Mouse (Mus musculus) C2C12 (cell line): Measurements from ENCODE around the gene Krcc1. TPM values are rescaled to one million over a fixed set of nuclear protein-coding genes. Genes with fewer than 3 reads are reported as not detected.

Source experiments
- H3K27me3 ChIP-seq: one replicate; pipeline ENCODE4 v1.6.1; 2011; ENCODE audit not compliant: control insufficient read depth, insufficient read depth, insufficient read length
- H3K36me3 ChIP-seq: one replicate; pipeline ENCODE4 v1.6.1; 2011; ENCODE audit not compliant: control insufficient read depth, insufficient read depth
- H3K4me3 ChIP-seq: one replicate; pipeline ENCODE4 v1.5.1; 2011; ENCODE audit warnings: mild to moderate bottlenecking, control low read depth; ENCODE audit not compliant: poor library complexity, insufficient read depth, severe bottlenecking
- H3K79me2 ChIP-seq: one replicate; pipeline ENCODE4 v1.6.1; 2011; ENCODE audit not compliant: control insufficient read depth, insufficient read depth
- H3K79me3 ChIP-seq: one replicate; pipeline ENCODE4 v1.6.1; 2011; ENCODE audit warnings: low read depth, control low read depth
- H3ac ChIP-seq: one replicate; pipeline ENCODE3; 2011; ENCODE audit warnings: low read depth; ENCODE audit not compliant: control insufficient read depth, insufficient read length
- CEBPB ChIP-seq: IDR thresholded peaks from one replicate; pipeline ENCODE4 v1.6.1; 2011; ENCODE audit warnings: low read depth, mild to moderate bottlenecking, control low read depth, moderate library complexity
- CTCF ChIP-seq: IDR thresholded peaks from one replicate; pipeline ENCODE4 v1.5.1; 2011; ENCODE audit not compliant: control insufficient read depth, insufficient read depth, insufficient read length
- FOSL1 ChIP-seq: IDR thresholded peaks from one replicate; pipeline ENCODE4 v1.8.0; 2011; ENCODE audit warnings: mild to moderate bottlenecking, low read length; ENCODE audit not compliant: poor library complexity, insufficient read depth, severe bottlenecking
- MAX ChIP-seq: IDR thresholded peaks from one replicate; pipeline ENCODE4 v1.6.1; 2011; ENCODE audit warnings: mild to moderate bottlenecking, control low read depth
- MYOD1 ChIP-seq: IDR thresholded peaks from one replicate; pipeline ENCODE4 v1.6.1; 2011; ENCODE audit warnings: low read depth; ENCODE audit not compliant: control insufficient read depth, insufficient read length
- MYOG ChIP-seq: IDR thresholded peaks from one replicate; pipeline ENCODE4 v1.6.1; 2011; ENCODE audit not compliant: control insufficient read depth, insufficient read length; ENCODE audit errors: extremely low read depth
- USF1 ChIP-seq: IDR thresholded peaks from one replicate; pipeline ENCODE4 v1.6.1; 2011; ENCODE audit warnings: low read depth, mild to moderate bottlenecking, control low read depth, moderate library complexity
- polyA plus RNA-seq: library from polyadenylated mRNA; unstranded; fragments of >200 nt; fragmentation: generic; extraction: Trizol; gene quantifications from one replicate; pipeline ENCODE4 v1.2.1, GENCODE M21; 2012; ENCODE audit warnings: missing spikeins

Gene Krcc1
- polyA plus RNA-seq, 1 experiment: 11.5 TPM

GRCm38 (mm10) chr6:71302097-71302731 lies 30.7 kb downstream of the Krcc1 start:
- no peak for TF ChIP-seq USF1
- TF ChIP-seq CTCF: no peak
- TF ChIP-seq FOSL1: no peak
- no peak for TF ChIP-seq MYOG
- TF ChIP-seq MAX: no peak
- TF ChIP-seq CEBPB: no peak
- TF ChIP-seq MYOD1: no peak
- Histone ChIP-seq H3K36me3 (no peaks in the 10 kb centered on the region), H3K79me3 (no peaks in the 10 kb centered on the region), H3K4me3 (no peak overlapping the region), H3ac (no peak overlapping the region), H3K27me3 (peaks cover 23% of the 10 kb centered on the region), H3K79me2 (no peaks in the 10 kb centered on the region)

GRCm38 (mm10) chr6:71307486-71307885 lies 36.0 kb downstream of the Krcc1 start:
- H3K79me3 ChIP-seq: no peaks in the 10 kb centered on the region
- peaks cover 12% of the 10 kb centered on the region for H3K27me3 ChIP-seq
- TF ChIP-seq MYOG (no peak), USF1 (no peak), CTCF (no peak), FOSL1 (no peak), MYOD1 (no peak), CEBPB (no peak), MAX (no peak)
- no peaks in the 10 kb centered on the region for H3K36me3 ChIP-seq
- H3K4me3 ChIP-seq: no peak overlapping the region
- no peaks in the 10 kb centered on the region for H3K79me2 ChIP-seq
- H3ac ChIP-seq: no peak overlapping the region

DNA sequence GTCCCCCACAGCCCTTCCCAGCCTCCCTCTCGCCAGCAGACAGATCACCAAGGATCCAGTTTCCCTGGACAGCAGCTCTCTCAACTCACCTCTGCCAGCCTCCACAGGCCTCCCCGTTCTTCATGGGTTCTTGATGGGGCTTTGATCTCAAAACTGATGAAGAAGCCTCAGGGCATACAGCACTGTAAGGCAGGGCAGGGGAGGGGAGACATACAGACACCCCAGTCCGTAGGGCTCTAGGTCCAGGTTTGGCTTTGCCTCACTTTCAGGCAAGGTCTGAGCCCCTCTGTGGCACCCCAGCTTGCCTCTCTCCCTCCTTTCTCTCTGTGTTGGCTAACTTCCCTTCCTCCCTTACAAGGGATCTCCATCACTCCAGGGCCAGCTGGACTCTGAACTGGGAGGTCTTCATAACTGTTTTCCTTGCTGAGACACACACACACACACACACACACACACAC lies 50.4 kb downstream of the Krcc1 start, which contains the start of gene Smyd1:
Gene Smyd1 (minus strand): TSS at position 408 of the 458 bp plus-strand sequence.
- Histone ChIP-seq H3ac (no peak within 1 kb of the TSS), H3K79me2 (no peaks in the 10 kb centered on the region), H3K27me3 (no peaks in the 10 kb centered on the region), H3K36me3 (no peaks in the 10 kb centered on the region), H3K79me3 (no peaks in the 10 kb centered on the region), H3K4me3 (no peak within 1 kb of the TSS)
- TF ChIP-seq MAX (no peak), FOSL1 (no peak)

- Histone ChIP-seq H3K36me3 (no peaks in the 10 kb centered on the region), H3K79me2 (no peaks in the 10 kb centered on the region), H3K79me3 (no peaks in the 10 kb centered on the region), H3K4me3 (no peak within 1 kb of the TSS), H3ac (no peak within 1 kb of the TSS), H3K27me3 (no peaks in the 10 kb centered on the region)
- TF ChIP-seq MYOD1 (no peak), MAX (no peak), CEBPB (no peak), FOSL1 (no peak), USF1 (no peak)
Measured at GRCm38 (mm10) chr6:71322491-71322921, 51.0 kb downstream of the Krcc1 start, which contains the start of gene Cd8b1. Cd8b1 (plus strand) TSS chr6:71322788.

DNA sequence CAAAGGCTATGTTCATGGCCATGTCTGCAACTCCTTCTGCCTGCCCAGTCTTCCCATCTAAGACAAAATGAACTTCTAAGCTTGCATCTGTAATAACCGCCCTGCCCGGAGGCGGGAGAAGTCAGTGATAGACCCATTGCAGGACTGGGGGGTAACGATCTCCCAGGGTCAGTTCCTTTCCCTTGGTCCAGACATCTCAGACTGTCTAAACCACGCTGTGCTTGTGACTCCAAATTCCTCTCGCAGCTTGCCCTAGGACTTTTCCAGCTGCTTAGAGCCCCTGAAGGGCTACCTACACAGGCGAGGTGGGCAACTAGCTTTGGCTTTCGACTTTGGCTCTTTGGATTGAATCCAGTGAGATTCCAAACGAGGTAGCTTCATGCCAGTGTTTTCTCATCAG lies 53.3 kb downstream of the Krcc1 start:
- no peaks in the 10 kb centered on the region for H3K36me3 ChIP-seq
- TF ChIP-seq CEBPB (no peak), MYOG (no peak), MAX (no peak), CTCF (no peak), FOSL1 (no peak), USF1 (no peak), MYOD1 (no peak)
- H3ac ChIP-seq: no peak overlapping the region
- no peak overlapping the region for H3K4me3 ChIP-seq
- H3K79me3 ChIP-seq: no peaks in the 10 kb centered on the region
- peaks cover 3% of the 10 kb centered on the region for H3K27me3 ChIP-seq
- H3K79me2 ChIP-seq: no peaks in the 10 kb centered on the region

- H3K79me2 ChIP-seq: no peaks in the 10 kb centered on the region
- no peaks in the 10 kb centered on the region for H3K36me3 ChIP-seq
- H3ac ChIP-seq: no peak overlapping the region
- H3K4me3 ChIP-seq: no peak overlapping the region
- peaks cover 22% of the 10 kb centered on the region for H3K27me3 ChIP-seq
- no peaks in the 10 kb centered on the region for H3K79me3 ChIP-seq
- TF ChIP-seq USF1 (no peak), MYOG (no peak), CTCF (no peak), CEBPB (no peak), MAX (no peak), MYOD1 (no peak), FOSL1 (no peak)
Measured at GRCm38 (mm10) chr6:71329881-71330280, 58.4 kb downstream of the Krcc1 start.
